Mouse (Mus musculus): ENCODE results near the gene Hoxa10. TPM values are rescaled to one million over a fixed set of nuclear protein-coding genes. Genes with fewer than 3 reads are reported as not detected.

Gene Hoxa10
- total and polyA plus RNA-seq, 3 experiments = 0.05 TPM; not detected in 2

- TF ChIP-seq GATA1 (IDR thresholded peaks at IDR 0.05; ENCODE audit: borderline replicate concordance, low read length) = no peak
- TF ChIP-seq POLR2AphosphoS5 (IDR thresholded peaks at IDR 0.05; ENCODE audit: insufficient replicate concordance, low read depth, low read length) = no peak
- no peak for TF ChIP-seq TAL1 (conservative IDR thresholded peaks at IDR 0.05; ENCODE audit: low read depth, low read length)
- no peak for TF ChIP-seq GATA2 (IDR thresholded peaks at IDR 0.05; ENCODE audit: borderline replicate concordance, low read depth, low read length)
- TF ChIP-seq CTCF (IDR thresholded peaks at IDR 0.05; ENCODE audit: low read depth, low read length) = no peak
- DNase-seq (ENCODE audit: low spot score) (no peak), ATAC-seq (ENCODE audit: extremely low read depth, insufficient number of reproducible peaks, low FRiP score, poor library complexity, severe bottlenecking) (no peak)
- H3K9me3 ChIP-seq (replicated peaks) = peaks cover 12% of the 10 kb centered on the region
- H3K36me3 ChIP-seq (replicated peaks) = no peaks in the 10 kb centered on the region
- H3K4me3 ChIP-seq (ENCODE audit: low read depth, low read length) = no peak overlapping the region
- H3K27me3 ChIP-seq (ENCODE audit: insufficient read depth, low read length) = peaks cover 55% of the 10 kb centered on the region
- no peaks in the 10 kb centered on the region for H3K4me1 ChIP-seq (ENCODE audit: insufficient read depth, low read depth, low read length)
Observed at GRCm38 (mm10) chr6:52233546-52234427, 6.9 kb downstream of the Hoxa10 start.

GRCm38 (mm10) chr6:52232984-52233545 is 7.6 kb downstream of the Hoxa10 start:
- H3K4me1 ChIP-seq (ENCODE audit: insufficient read depth, low read depth, low read length) = no peaks in the 10 kb centered on the region

GRCm38 (mm10) chr6:52232568-52232965 is 8.1 kb downstream of the Hoxa10 start:
- peaks cover 12% of the 10 kb centered on the region for H3K9me3 ChIP-seq (replicated peaks)
- no peaks in the 10 kb centered on the region for H3K36me3 ChIP-seq (replicated peaks)
- no peak for TF ChIP-seq GATA1 (IDR thresholded peaks at IDR 0.05; ENCODE audit: borderline replicate concordance, low read length)
- no peak for TF ChIP-seq GATA2 (IDR thresholded peaks at IDR 0.05; ENCODE audit: borderline replicate concordance, low read depth, low read length)
- TF ChIP-seq TAL1 (conservative IDR thresholded peaks at IDR 0.05; ENCODE audit: low read depth, low read length) = no peak
- TF ChIP-seq POLR2AphosphoS5 (IDR thresholded peaks at IDR 0.05; ENCODE audit: insufficient replicate concordance, low read depth, low read length) = no peak
- TF ChIP-seq CTCF (IDR thresholded peaks at IDR 0.05; ENCODE audit: low read depth, low read length) = no peak
- H3K27me3 ChIP-seq (ENCODE audit: insufficient read depth, low read length) = peaks cover 54% of the 10 kb centered on the region
- DNase-seq (ENCODE audit: low spot score) (no peak), ATAC-seq (ENCODE audit: extremely low read depth, insufficient number of reproducible peaks, low FRiP score, poor library complexity, severe bottlenecking) (no peak)
- H3K4me3 ChIP-seq (ENCODE audit: low read depth, low read length) = no peak overlapping the region
- no peaks in the 10 kb centered on the region for H3K4me1 ChIP-seq (ENCODE audit: insufficient read depth, low read depth, low read length)

More at GRCm38 (mm10) chr6:52232984-52233545, 7.6 kb downstream of the Hoxa10 start:
- no peak for DNase-seq (ENCODE audit: low spot score)
- H3K27me3 ChIP-seq (ENCODE audit: insufficient read depth, low read length) = peaks cover 56% of the 10 kb centered on the region
- no peak overlapping the region for H3K4me3 ChIP-seq (ENCODE audit: low read depth, low read length)
- no peaks in the 10 kb centered on the region for H3K36me3 ChIP-seq (replicated peaks)
- no peak for ATAC-seq (ENCODE audit: extremely low read depth, insufficient number of reproducible peaks, low FRiP score, poor library complexity, severe bottlenecking)
- TF ChIP-seq POLR2AphosphoS5 (IDR thresholded peaks at IDR 0.05; ENCODE audit: insufficient replicate concordance, low read depth, low read length) = no peak
- no peak for TF ChIP-seq TAL1 (conservative IDR thresholded peaks at IDR 0.05; ENCODE audit: low read depth, low read length)
- TF ChIP-seq CTCF (IDR thresholded peaks at IDR 0.05; ENCODE audit: low read depth, low read length) = no peak
- no peak for TF ChIP-seq GATA2 (IDR thresholded peaks at IDR 0.05; ENCODE audit: borderline replicate concordance, low read depth, low read length)
- no peak for TF ChIP-seq GATA1 (IDR thresholded peaks at IDR 0.05; ENCODE audit: borderline replicate concordance, low read length)
- H3K9me3 ChIP-seq (replicated peaks) = peaks cover 12% of the 10 kb centered on the region

GRCm38 (mm10) chr6:52231885-52232567 is 8.6 kb downstream of the Hoxa10 start:
- Histone ChIP-seq H3K27me3 (ENCODE audit: insufficient read depth, low read length) (peaks cover 54% of the 10 kb centered on the region), H3K4me1 (ENCODE audit: insufficient read depth, low read depth, low read length) (no peaks in the 10 kb centered on the region), H3K36me3 (replicated peaks) (no peaks in the 10 kb centered on the region), H3K4me3 (ENCODE audit: low read depth, low read length) (no peak overlapping the region), H3K9me3 (replicated peaks) (peaks cover 12% of the 10 kb centered on the region)
- DNase-seq (ENCODE audit: low spot score) (no peak), ATAC-seq (ENCODE audit: extremely low read depth, insufficient number of reproducible peaks, low FRiP score, poor library complexity, severe bottlenecking) (no peak)
- TF ChIP-seq GATA2 (IDR thresholded peaks at IDR 0.05; ENCODE audit: borderline replicate concordance, low read depth, low read length) (no peak), GATA1 (IDR thresholded peaks at IDR 0.05; ENCODE audit: borderline replicate concordance, low read length) (no peak)

- H3K36me3 ChIP-seq (replicated peaks) = no peaks in the 10 kb centered on the region
- TF ChIP-seq TAL1 (conservative IDR thresholded peaks at IDR 0.05; ENCODE audit: low read depth, low read length) (no peak), POLR2AphosphoS5 (IDR thresholded peaks at IDR 0.05; ENCODE audit: insufficient replicate concordance, low read depth, low read length) (no peak), GATA1 (IDR thresholded peaks at IDR 0.05; ENCODE audit: borderline replicate concordance, low read length) (no peak), GATA2 (IDR thresholded peaks at IDR 0.05; ENCODE audit: borderline replicate concordance, low read depth, low read length) (no peak), CTCF (IDR thresholded peaks at IDR 0.05; ENCODE audit: low read depth, low read length) (no peak)
- peaks cover 12% of the 10 kb centered on the region for H3K9me3 ChIP-seq (replicated peaks)
- no peak for DNase-seq (ENCODE audit: low spot score)
- no peaks in the 10 kb centered on the region for H3K4me1 ChIP-seq (ENCODE audit: insufficient read depth, low read depth, low read length)
- ATAC-seq (ENCODE audit: extremely low read depth, insufficient number of reproducible peaks, low FRiP score, poor library complexity, severe bottlenecking) = no peak
- peaks cover 66% of the 10 kb centered on the region for H3K27me3 ChIP-seq (ENCODE audit: insufficient read depth, low read length)
- no peak within 1 kb of the TSS for H3K4me3 ChIP-seq (ENCODE audit: low read depth, low read length)
Observed at GRCm38 (mm10) chr6:52230516-52231165, 10.0 kb downstream of the Hoxa10 start, which contains the start of gene Hoxa9. TSS of gene Hoxa9 (minus strand) at chr6:52231089.
